Mouse (Mus musculus): ENCODE data around the gene Erbin.

Erbin gene

GRCm38 (mm10) chr13:103920261-103920932 is at the start of gene Erbin:
Erbin (minus strand) TSS chr13:103920514.
- peak; percentile 35 to 61 for DNase-seq (ENCODE audit: low spot score in 2 of 2)

- no peak for DNase-seq (ENCODE audit: low spot score in 2 of 2)
Measured at GRCm38 (mm10) chr13:103969912-103970311, 49.6 kb upstream of the Erbin start.

GRCm38 (mm10) chr13:103967987-103968386 is 47.7 kb upstream of the Erbin start:
- no peak for DNase-seq (ENCODE audit: low spot score in 2 of 2)

GRCm38 (mm10) chr13:103966696-103967215 is 46.4 kb upstream of the Erbin start:
- peak in 1 of 2 experiments; percentile 37 for DNase-seq (ENCODE audit: low spot score in 2 of 2)

- no peak for DNase-seq (ENCODE audit: low spot score in 2 of 2)
Measured at GRCm38 (mm10) chr13:103965187-103965586, 44.9 kb upstream of the Erbin start.

GRCm38 (mm10) chr13:103963094-103963493 is 42.8 kb upstream of the Erbin start:
- no peak for DNase-seq (ENCODE audit: low spot score in 2 of 2)

- no peak for DNase-seq (ENCODE audit: low spot score in 2 of 2)
Measured at GRCm38 (mm10) chr13:103959841-103960240, 39.5 kb upstream of the Erbin start.

- DNase-seq (ENCODE audit: low spot score in 2 of 2) = no peak
Measured at GRCm38 (mm10) chr13:103958607-103959123, 38.4 kb upstream of the Erbin start.

- DNase-seq (ENCODE audit: low spot score in 2 of 2) = no peak
Measured at GRCm38 (mm10) chr13:103957175-103957940, 37.0 kb upstream of the Erbin start.

GRCm38 (mm10) chr13:103955652-103956051 is 35.3 kb upstream of the Erbin start:
- no peak for DNase-seq (ENCODE audit: low spot score in 2 of 2)

- no peak for DNase-seq (ENCODE audit: low spot score in 2 of 2)
Measured at GRCm38 (mm10) chr13:103951393-103951792, 31.1 kb upstream of the Erbin start.

- DNase-seq (ENCODE audit: low spot score in 2 of 2) = no peak
Measured at GRCm38 (mm10) chr13:103940796-103941195, 20.5 kb upstream of the Erbin start.

GRCm38 (mm10) chr13:103924586-103924985 is 4.3 kb upstream of the Erbin start:
- peak in 1 of 2 experiments; percentile 9 for DNase-seq (ENCODE audit: low spot score in 2 of 2)

GRCm38 (mm10) chr13:103923402-103924065 is 3.2 kb upstream of the Erbin start:
- DNase-seq (ENCODE audit: low spot score in 2 of 2) = no peak

GRCm38 (mm10) chr13:103921831-103922380 is 1.6 kb upstream of the Erbin start:
- no peak for DNase-seq (ENCODE audit: low spot score in 2 of 2)

- DNase-seq (ENCODE audit: low spot score in 2 of 2) = peak; percentile 68 to 84
Measured at GRCm38 (mm10) chr13:103920933-103921830, 868 bp upstream of the Erbin start.

GRCm38 (mm10) chr13:103919956-103920260 is 406 bp downstream of the Erbin start:
- DNase-seq (ENCODE audit: low spot score in 2 of 2) = peak in 1 of 2 experiments; percentile 1

GRCm38 (mm10) chr13:103919234-103919955 is 919 bp downstream of the Erbin start:
- peak in 1 of 2 experiments; percentile 3 for DNase-seq (ENCODE audit: low spot score in 2 of 2)

GRCm38 (mm10) chr13:103918432-103918831 is 1.9 kb downstream of the Erbin start:
- no peak for DNase-seq (ENCODE audit: low spot score in 2 of 2)

GRCm38 (mm10) chr13:103914114-103914736 is 6.1 kb downstream of the Erbin start:
- no peak for DNase-seq (ENCODE audit: low spot score in 2 of 2)
